6 mouse cellular contexts compared by ENCODE assay signal in genomic region chr11:74811027-74811426, GRCm38 (mm10). TPM values are rescaled to one million over a fixed set of nuclear protein-coding genes. Genes with fewer than 3 reads are reported as not detected.
DNase-seq lines count a peak whose midpoint lies in the region; ATAC-seq and TF ChIP-seq lines count a peak whose summit lies in the region.
"Not testable (repeated sequence)": the region's sequence is repeated elsewhere in the genome, so short reads cannot be mapped to it uniquely, and the experiment has no call there.

No protein-coding gene starts in this region.

- peaks cover 52% of the 10 kb centered on the region for H3K36me3 ChIP-seq in heart, embryonic 12.5 days
- H3K36me3 ChIP-seq in intestine, embryonic 14.5 days (ENCODE audit: control insufficient read depth, insufficient read depth, low read length): peaks cover 44% of the 10 kb centered on the region
- peaks cover 20% of the 10 kb centered on the region for H3K36me3 ChIP-seq in kidney, postnatal 0 days (ENCODE audit: insufficient read depth, low read length)

- H3K4me1 ChIP-seq in heart, embryonic 12.5 days (replicated peaks); intestine, embryonic 14.5 days (replicated peaks; ENCODE audit: control insufficient read depth, insufficient read depth, low read length); kidney, postnatal 0 days (replicated peaks; ENCODE audit: insufficient read depth, low read length): not testable (repeated sequence)

- not testable (repeated sequence) for H3K9me3 ChIP-seq in heart, embryonic 12.5 days (replicated peaks); intestine, embryonic 14.5 days (ENCODE audit: control insufficient read depth, low read length); kidney, postnatal 0 days (replicated peaks; ENCODE audit: low read length)

- H3K4me2 ChIP-seq in heart, embryonic 12.5 days: peak overlapping the region; percentile 34
- not testable (repeated sequence) for H3K4me2 ChIP-seq in intestine, embryonic 14.5 days (ENCODE audit: low read length); kidney, postnatal 0 days (ENCODE audit: low read length)

- not testable (repeated sequence) for H3K9ac ChIP-seq in heart, embryonic 12.5 days; intestine, embryonic 14.5 days (ENCODE audit: low read length); kidney, postnatal 0 days (ENCODE audit: low read depth, low read length)

- H3K4me3 ChIP-seq in heart, embryonic 12.5 days; intestine, embryonic 14.5 days (ENCODE audit: low read depth, low read length); kidney, postnatal 0 days (replicated peaks; ENCODE audit: low read depth, low read length): not testable (repeated sequence)

- H3K27ac ChIP-seq in heart, embryonic 12.5 days (ENCODE audit: poor library complexity, severe bottlenecking); intestine, embryonic 14.5 days (ENCODE audit: low read depth); kidney, postnatal 0 days: not testable (repeated sequence)

- H3K27me3 ChIP-seq in heart, embryonic 12.5 days (replicated peaks); intestine, embryonic 14.5 days (replicated peaks; ENCODE audit: control insufficient read depth, insufficient read depth, low read length); kidney, postnatal 0 days (ENCODE audit: insufficient read depth, low read length): not testable (repeated sequence)

- WGBS in heart, embryonic 12.5 days: 52% methylated on average over 3 of the region's 3 CpGs
- 29% methylated on average over 3 of the region's 3 CpGs for WGBS in intestine, embryonic 14.5 days
- 43% methylated on average over 3 of the region's 3 CpGs for WGBS in kidney, postnatal 0 days

- DNase-seq in adrenal gland, postnatal 10 days: peak; percentile 31
- peak; percentile 19 for DNase-seq in embryo, embryonic 11 days
- not testable (repeated sequence) for DNase-seq in intestine, embryonic 14.5 days (ENCODE audit: low spot score)
- DNase-seq in kidney, postnatal 0 days (ENCODE audit: low spot score): peak; percentile 25
- DNase-seq in ovary, adult 18-20 months (ENCODE audit: low spot score): peak; percentile 24

- not testable (repeated sequence) for TF ChIP-seq CTCF in kidney, postnatal 0 days (IDR thresholded peaks at IDR 0.05; ENCODE audit: low read depth)

- not testable (repeated sequence) for ATAC-seq in heart, embryonic 12.5 days (ENCODE audit: insufficient number of reproducible peaks, low FRiP score)
- peak; percentile 36; the same call in 1 of the 2 replicates for ATAC-seq in intestine, embryonic 14.5 days (replicated peaks; ENCODE audit: low FRiP score, low TSS enrichment, low read depth)
- ATAC-seq in kidney, postnatal 0 days (replicated peaks; ENCODE audit: low FRiP score, low read depth): peak; percentile 69; the same call in 1 of the 2 replicates

RNA-seq across cellular contexts. Expression of gene Mnt, which starts 19.7 kb away (rescaled TPM):
- 10 to 100 TPM; 19.1 to 20.6 TPM for total RNA-seq in adrenal gland, postnatal 10 days (2021)
- polyA plus RNA-seq in heart, embryonic 12.5 days (2016; fragmentation: Nextera tagmentation; extraction: Ambion mirVana): 4.0 and 4.8 TPM in 2 replicates
- polyA plus RNA-seq in intestine, embryonic 14.5 days (2014; fragmentation: Nextera tagmentation; extraction: Ambion mirVana): 4.4 and 5.5 TPM in 2 replicates
- 5.5 and 5.7 TPM in 2 replicates for polyA plus RNA-seq in kidney, postnatal 0 days (2015; fragmentation: Nextera tagmentation; extraction: Ambion mirVana)

RNA-seq across cellular contexts. Expression of gene Mettl16, which starts 40.4 kb away (rescaled TPM):
- total RNA-seq in adrenal gland, postnatal 10 days (2021): 10 to 100 TPM; 19.3 to 21.3 TPM
- 34.6 and 37.0 TPM in 2 replicates for polyA plus RNA-seq in heart, embryonic 12.5 days (2016; fragmentation: Nextera tagmentation; extraction: Ambion mirVana)
- 31.9 and 36.4 TPM in 2 replicates for polyA plus RNA-seq in intestine, embryonic 14.5 days (2014; fragmentation: Nextera tagmentation; extraction: Ambion mirVana)
- 27.1 and 31.6 TPM in 2 replicates for polyA plus RNA-seq in kidney, postnatal 0 days (2015; fragmentation: Nextera tagmentation; extraction: Ambion mirVana)
